Mouse (Mus musculus): ENCODE data around the gene Scgb1b29.
"Not testable (repeated sequence)": the region's sequence is repeated elsewhere in the genome, so short reads cannot be mapped to it uniquely, and the experiment has no call there.

DNA sequence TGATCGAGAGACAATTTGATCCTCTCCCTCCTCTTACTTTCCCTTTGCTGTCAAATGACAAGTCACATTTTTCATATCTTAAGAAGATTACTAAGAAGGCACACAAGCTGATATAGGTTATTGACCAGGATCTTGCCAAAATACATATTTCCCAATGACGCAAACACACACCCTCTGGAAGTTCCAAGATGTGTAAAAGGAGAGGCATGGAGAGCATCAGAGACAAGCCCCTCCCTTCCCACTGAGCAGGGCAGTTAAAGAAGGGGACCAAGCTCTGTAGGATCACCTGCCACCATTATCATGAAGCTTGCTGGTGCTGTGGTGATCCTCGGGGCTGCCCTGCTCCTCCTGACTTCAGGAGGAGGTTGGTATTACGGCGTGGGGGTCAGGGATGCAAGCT is at the start of gene Scgb1b29:
- not testable (repeated sequence) for TF ChIP-seq EP300, CTCF (IDR thresholded peaks at IDR 0.05)
